Mouse (Mus musculus) liver, embryonic 16.5 days (tissue): ENCODE data around the gene Wipi1. TPM values are rescaled to one million over a fixed set of nuclear protein-coding genes. Genes with fewer than 3 reads are reported as not detected.

Experiments
- ATAC-seq: fragments of 200-750 bp; cut with Nextera tagmentation; 2 replicates; pipeline ENCODE4 v1.8.0; 2017; ENCODE audit warnings: low read depth, mild to moderate bottlenecking, moderate number of reproducible peaks, moderate library complexity
- H3K27ac ChIP-seq: fragments of 300-500 bp; sonication (generic); 2 replicates; pipeline ENCODE4 v1.5.1; 2014; ENCODE audit warnings: mild to moderate bottlenecking, low read length
- H3K27me3 ChIP-seq: fragments of 300-500 bp; sonication (generic); 2 replicates; pipeline ENCODE4 v1.6.1; 2014; ENCODE audit warnings: low read depth, low read length, mixed read lengths; ENCODE audit not compliant: control insufficient read depth, insufficient read depth
- H3K36me3 ChIP-seq: fragments of 300-500 bp; sonication (generic); 2 replicates; pipeline ENCODE4 v1.6.1; 2014; ENCODE audit warnings: mild to moderate bottlenecking; ENCODE audit not compliant: control insufficient read depth, insufficient read depth
- H3K4me1 ChIP-seq: fragments of 300-500 bp; sonication (generic); 2 replicates; pipeline ENCODE4 v1.6.1; 2014; ENCODE audit warnings: low read depth, low read length, mixed read lengths; ENCODE audit not compliant: control insufficient read depth
- H3K4me2 ChIP-seq: fragments of 300-500 bp; sonication (generic); 2 replicates; pipeline ENCODE4 v1.6.1; 2014; ENCODE audit warnings: low read depth, low read length, mixed read lengths
- H3K4me3 ChIP-seq: fragments of 300-500 bp; sonication (generic); 2 replicates; pipeline ENCODE4 v1.5.1; 2014; ENCODE audit warnings: low read depth, mild to moderate bottlenecking, low read length
- H3K9ac ChIP-seq: fragments of 300-500 bp; sonication (generic); 2 replicates; pipeline ENCODE4 v1.6.1; 2014; ENCODE audit warnings: low read depth, low read length
- H3K9me3 ChIP-seq: fragments of 300-500 bp; sonication (generic); replicated peaks from 2 replicates; pipeline ENCODE4 v1.6.1; 2016; ENCODE audit warnings: low read length; ENCODE audit not compliant: control insufficient read depth
- WGBS: fragments of 180-500 bp; shearing (Covaris S2); extraction: QIAGEN DNeasy Blood & Tissue Kit; methylation state at CpG from one replicate; pipeline ENCODE4 v1.1.7; 2014; ENCODE audit not compliant: insufficient replicate concordance; 5-methylcytosine and 5-hydroxymethylcytosine counted together
- polyA plus RNA-seq: library from polyadenylated mRNA; unstranded; fragments of >200 nt; fragmentation: Nextera tagmentation; extraction: Ambion mirVana; gene quantifications from 2 replicates; pipeline ENCODE4 v1.2.1, GENCODE M21; 2015

Gene Wipi1
- polyA plus RNA-seq, 1 experiment from 2014 or later = 24.0 TPM

DNA sequence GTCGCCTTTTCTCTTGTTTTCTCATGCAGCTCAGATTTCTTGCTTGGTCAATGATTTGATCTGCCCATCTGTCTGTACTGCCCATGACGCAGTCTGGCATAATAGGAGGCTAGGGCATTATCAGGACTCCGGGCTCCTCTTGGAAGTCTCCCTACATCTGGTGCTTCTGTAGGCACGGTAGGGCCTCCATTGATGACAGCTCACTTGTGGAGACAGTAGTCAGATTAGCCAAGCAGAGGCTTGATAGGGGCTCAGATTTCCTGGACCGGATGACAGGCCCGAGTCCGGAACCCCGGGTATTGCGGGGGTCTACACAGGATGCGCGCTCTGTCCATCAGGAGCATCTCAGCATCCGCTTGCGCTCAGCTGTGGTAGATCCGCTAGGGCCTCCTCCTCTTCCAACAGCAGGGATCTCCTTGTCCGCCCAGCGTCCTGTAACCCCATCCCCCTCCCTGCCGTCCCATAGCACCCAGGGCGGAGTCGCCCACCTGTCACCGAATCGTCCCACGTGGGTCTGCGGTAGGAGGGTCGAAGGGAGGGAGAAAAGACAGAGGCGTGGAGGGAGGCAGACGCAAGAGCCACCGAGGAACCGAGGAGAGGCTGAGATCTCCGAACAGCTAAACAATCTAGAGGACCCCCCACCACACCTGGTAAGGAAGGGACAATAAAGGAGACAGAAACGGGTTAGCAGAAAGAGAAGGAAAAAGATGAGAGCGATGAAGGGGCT lies 38.4 kb upstream of the Wipi1 start:
- peaks cover 3% of the 10 kb centered on the region; the same call in 1 of the 2 replicates for H3K27me3 ChIP-seq
- peak; percentile 28 for ATAC-seq
- H3K27ac ChIP-seq = 0 out of 2 replicates have a peak overlapping the region, but pooled peaks have one; percentile 27
- H3K36me3 ChIP-seq = peaks cover 6% of the 10 kb centered on the region; the same call in 1 of the 2 replicates
- peak overlapping the region; percentile 96 for H3K4me2 ChIP-seq
- H3K4me3 ChIP-seq = peak overlapping the region; percentile 85
- H3K9ac ChIP-seq = peak overlapping the region; percentile 36
- WGBS = 2% methylated on average over 31 of the region's 31 CpGs
- no peaks in the 10 kb centered on the region for H3K9me3 ChIP-seq
- H3K4me1 ChIP-seq = peaks cover 30% of the 10 kb centered on the region

DNA sequence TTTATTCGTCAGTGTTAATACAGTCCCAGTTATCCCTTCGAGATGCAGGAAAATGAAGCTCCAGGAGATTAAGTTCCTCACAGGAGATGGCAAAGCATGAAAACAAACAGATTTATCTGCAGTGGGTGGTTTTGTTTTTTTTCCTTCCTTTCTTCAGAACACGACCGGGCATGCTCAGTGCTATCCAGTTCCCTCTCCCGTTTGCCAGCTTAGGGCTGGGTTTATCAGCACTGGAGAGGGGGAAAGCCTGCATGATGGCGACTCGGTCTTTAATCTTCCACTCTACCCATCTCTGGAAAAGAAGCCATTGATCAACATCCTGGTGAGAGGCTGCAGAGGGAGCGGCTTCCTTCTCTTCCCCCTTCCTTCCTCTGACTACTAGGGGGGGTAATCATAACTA lies 37.4 kb upstream of the Wipi1 start, which contains the start of gene Prkar1a:
TSS of gene Prkar1a (plus strand) at position 200 of the 400 bp plus-strand sequence.
- Histone ChIP-seq H3K27me3 (peaks cover 3% of the 10 kb centered on the region; the same call in 1 of the 2 replicates), H3K9me3 (no peaks in the 10 kb centered on the region), H3K4me3 (peak within 1 kb of the TSS; percentile 85), H3K9ac (peak within 1 kb of the TSS; percentile 36), H3K27ac (no peak within 1 kb of the TSS), H3K36me3 (peaks cover 3% of the 10 kb centered on the region; the same call in 1 of the 2 replicates), H3K4me2 (peak within 1 kb of the TSS; percentile 96), H3K4me1 (peaks cover 29% of the 10 kb centered on the region)
- WGBS = 6% methylated on average over 8 of the region's 8 CpGs
- no peak for ATAC-seq

DNA sequence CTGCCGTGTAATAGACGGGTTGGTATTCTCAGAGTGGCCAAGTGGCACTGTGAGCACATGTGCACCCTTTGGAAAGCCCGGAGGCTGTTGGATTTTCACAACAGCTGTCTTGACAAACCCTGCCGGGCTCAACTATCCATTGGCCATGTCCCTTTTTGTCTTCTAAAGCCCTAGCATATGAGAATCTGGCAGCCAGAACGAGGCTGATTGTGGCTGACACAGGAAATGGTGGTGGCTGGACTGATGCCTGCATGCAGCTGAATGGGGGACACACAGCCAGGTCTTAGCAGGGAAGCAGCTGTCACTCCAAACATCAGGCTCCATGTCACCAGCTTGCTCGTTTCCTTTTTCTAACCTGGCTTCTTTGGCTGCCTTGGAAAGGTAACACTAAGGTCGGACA lies 36.7 kb upstream of the Wipi1 start:
- Histone ChIP-seq H3K27ac (no peak overlapping the region), H3K4me1 (peaks cover 29% of the 10 kb centered on the region), H3K36me3 (no peaks in the 10 kb centered on the region), H3K9ac (no peak overlapping the region), H3K9me3 (no peaks in the 10 kb centered on the region), H3K4me3 (no peak overlapping the region), H3K4me2 (no peak overlapping the region), H3K27me3 (peaks cover 3% of the 10 kb centered on the region; the same call in 1 of the 2 replicates)
- ATAC-seq = no peak
- WGBS = 18% methylated on average over 7 of the region's 7 CpGs

DNA sequence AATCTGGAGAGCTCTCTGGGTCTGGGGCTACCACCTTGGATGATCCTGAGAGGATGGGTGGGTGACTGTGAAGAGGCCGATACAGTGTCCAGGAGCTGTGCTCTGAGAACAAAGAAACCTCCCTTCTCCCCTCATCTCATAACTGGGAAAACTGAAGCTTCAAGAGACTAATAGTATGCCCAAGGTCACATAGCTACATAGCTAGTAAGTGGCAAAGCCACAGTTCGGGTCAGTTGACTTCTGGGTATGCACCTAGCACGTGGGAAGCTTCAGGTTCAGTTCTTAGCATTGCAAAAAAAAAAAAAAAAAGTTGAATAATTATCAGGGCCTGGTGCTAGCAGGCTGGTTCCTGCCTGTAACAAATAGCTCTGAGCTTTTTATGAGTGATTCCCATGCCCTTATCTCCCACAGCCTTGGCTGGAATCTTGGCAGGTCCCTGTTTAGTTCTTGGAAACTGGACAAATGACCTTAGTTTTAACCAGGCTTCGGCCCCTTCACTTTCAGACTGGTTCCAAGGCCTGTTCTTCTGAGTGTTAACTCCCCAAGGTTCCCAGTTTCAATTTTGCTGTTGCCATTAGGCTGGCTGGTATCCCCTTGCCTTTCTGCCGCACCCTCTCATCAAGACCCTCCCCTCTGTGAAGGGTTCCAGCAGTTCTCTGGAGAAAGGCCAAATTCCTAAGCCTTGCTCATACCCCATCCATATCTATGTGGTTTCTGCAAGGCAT lies 29.9 kb upstream of the Wipi1 start:
- Histone ChIP-seq H3K27ac (no peak overlapping the region), H3K9me3 (no peaks in the 10 kb centered on the region), H3K4me2 (no peak overlapping the region), H3K36me3 (no peaks in the 10 kb centered on the region), H3K9ac (no peak overlapping the region), H3K4me3 (no peak overlapping the region), H3K4me1 (no peaks in the 10 kb centered on the region), H3K27me3 (no peaks in the 10 kb centered on the region)
- ATAC-seq = no peak
- WGBS = 66% methylated on average over 5 of the region's 5 CpGs

DNA sequence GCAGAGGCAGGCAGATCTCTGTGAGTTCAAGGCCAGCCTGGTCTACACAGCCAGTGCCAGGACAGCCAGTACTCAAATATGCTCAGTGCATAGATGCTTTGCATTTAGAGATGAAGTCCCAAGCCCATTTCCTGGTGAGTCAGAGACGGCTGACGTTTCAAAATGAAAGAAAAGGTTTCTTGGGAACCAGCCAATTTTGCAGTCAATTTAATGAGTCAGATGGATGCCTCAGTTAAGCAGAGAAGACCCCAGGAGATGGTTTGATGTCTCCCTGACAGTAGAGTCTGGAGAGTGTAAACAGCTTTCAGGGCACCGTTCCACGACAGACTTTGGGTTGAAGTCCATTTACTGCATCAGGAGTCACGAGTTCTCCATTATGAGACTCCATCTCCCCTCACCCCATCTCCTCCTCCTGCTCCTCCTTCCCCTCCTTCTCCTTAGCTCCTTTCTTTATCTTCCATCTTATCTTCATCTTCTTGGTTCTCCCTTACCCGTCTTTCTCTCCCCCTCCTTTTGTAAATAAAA lies 24.2 kb upstream of the Wipi1 start:
- WGBS = 58% methylated on average over 6 of the region's 6 CpGs
- no peak for ATAC-seq
- H3K4me2 ChIP-seq = no peak overlapping the region
- no peaks in the 10 kb centered on the region for H3K36me3 ChIP-seq
- H3K9me3 ChIP-seq = no peaks in the 10 kb centered on the region
- H3K9ac ChIP-seq = no peak overlapping the region
- no peak overlapping the region for H3K27ac ChIP-seq
- no peaks in the 10 kb centered on the region for H3K4me1 ChIP-seq
- H3K27me3 ChIP-seq = no peaks in the 10 kb centered on the region
- no peak overlapping the region for H3K4me3 ChIP-seq

DNA sequence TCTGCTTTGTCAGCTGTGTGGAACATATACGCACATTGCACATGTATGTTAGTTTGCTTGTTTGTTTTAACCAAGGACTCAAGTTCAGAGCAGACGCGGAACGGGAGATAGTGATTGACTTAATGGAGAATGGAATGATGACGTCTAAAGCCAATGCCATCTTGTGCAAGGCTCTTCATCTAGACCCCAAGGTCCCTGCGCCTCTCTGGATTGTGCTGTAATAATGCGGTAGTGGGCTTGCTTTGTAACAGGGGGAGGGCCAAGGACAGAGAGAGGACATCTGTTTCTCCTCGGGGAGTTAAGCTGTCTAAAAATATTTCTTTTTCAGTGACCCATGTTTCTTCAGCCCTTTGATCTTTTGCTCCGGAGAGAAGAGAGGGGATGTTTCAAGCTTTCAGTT lies 23.2 kb upstream of the Wipi1 start:
- no peak overlapping the region for H3K4me3 ChIP-seq
- H3K4me2 ChIP-seq = no peak overlapping the region
- H3K36me3 ChIP-seq = no peaks in the 10 kb centered on the region
- no peaks in the 10 kb centered on the region for H3K4me1 ChIP-seq
- 70% methylated on average over 9 of the region's 9 CpGs for WGBS
- no peak overlapping the region for H3K27ac ChIP-seq
- H3K9me3 ChIP-seq = no peaks in the 10 kb centered on the region
- H3K27me3 ChIP-seq = no peaks in the 10 kb centered on the region
- no peak overlapping the region for H3K9ac ChIP-seq
- ATAC-seq = no peak

DNA sequence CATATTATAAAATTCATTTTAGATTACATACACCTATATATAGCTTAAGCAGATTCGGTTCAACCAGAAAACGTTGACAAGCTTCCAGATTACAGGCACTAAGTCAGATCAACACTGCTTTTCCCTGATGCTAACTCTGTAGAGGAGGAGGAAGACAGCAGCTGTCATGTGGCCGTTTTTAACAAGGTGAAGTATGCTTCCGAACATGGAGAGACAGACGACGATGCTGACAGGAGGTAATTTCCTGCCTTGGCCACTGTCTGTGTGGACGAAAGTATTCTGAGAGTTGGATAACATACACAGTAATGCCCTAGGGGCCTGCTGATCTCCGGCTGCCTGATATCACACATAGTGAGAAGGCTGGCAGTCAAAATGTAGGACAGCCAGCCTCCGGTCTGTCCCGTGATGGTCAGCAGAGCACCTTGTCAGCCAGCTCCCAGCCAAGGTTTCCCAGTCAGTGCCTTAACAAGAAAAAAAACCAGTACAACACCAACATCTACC lies 17.3 kb upstream of the Wipi1 start:
- WGBS = 59% methylated on average over 10 of the region's 10 CpGs
- Histone ChIP-seq H3K4me2 (no peak overlapping the region), H3K4me3 (no peak overlapping the region), H3K36me3 (no peaks in the 10 kb centered on the region), H3K4me1 (peaks cover 4% of the 10 kb centered on the region), H3K27ac (no peak overlapping the region), H3K27me3 (no peaks in the 10 kb centered on the region), H3K9me3 (no peaks in the 10 kb centered on the region), H3K9ac (no peak overlapping the region)
- no peak for ATAC-seq

DNA sequence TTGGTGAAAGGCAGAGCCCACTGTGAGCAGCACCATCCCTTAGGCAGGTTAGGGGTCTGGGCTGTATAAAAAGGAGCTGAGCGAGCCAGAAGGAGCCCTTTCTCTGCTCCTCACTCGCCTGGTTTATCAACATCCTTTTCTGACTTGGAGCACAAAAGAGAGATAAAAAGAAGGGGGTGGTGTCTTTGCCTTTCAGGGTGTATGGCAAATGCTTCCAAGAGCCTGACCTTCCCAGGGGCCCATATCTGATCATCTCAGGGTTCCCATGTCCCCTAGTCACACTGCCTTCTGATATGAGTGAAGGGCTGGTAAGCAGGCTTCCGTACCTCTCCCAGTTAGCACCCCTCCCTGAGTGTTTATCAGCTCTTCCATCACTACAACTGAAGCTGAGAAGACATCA lies 16.3 kb upstream of the Wipi1 start:
- Histone ChIP-seq H3K27ac (no peak overlapping the region), H3K4me3 (no peak overlapping the region), H3K4me1 (peaks cover 4% of the 10 kb centered on the region), H3K36me3 (no peaks in the 10 kb centered on the region), H3K9ac (no peak overlapping the region), H3K27me3 (no peaks in the 10 kb centered on the region), H3K4me2 (no peak overlapping the region), H3K9me3 (no peaks in the 10 kb centered on the region)
- 25% methylated on average over 3 of the region's 3 CpGs for WGBS
- ATAC-seq = peak; percentile 48

DNA sequence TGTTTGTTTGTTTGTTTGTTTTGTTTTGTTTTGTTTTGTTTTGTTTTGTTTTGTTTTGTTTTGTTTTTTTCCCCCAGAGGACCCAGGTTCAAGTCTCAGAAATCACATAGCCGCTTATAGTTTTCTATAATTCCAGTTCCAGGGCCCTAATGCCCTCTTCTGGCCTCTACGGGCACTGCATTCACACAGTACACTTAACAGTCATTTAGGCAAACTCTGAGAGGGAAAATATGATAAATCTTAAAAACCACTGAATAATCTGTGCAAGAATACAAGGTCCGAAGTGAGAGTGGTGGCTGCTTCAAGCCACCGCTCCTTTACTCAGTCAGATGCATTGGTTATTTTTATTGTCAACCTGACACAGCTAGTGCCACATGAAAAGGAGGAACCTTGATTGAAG lies 15.9 kb upstream of the Wipi1 start:
- no peak overlapping the region for H3K4me2 ChIP-seq
- WGBS = 65% methylated on average over 4 of the region's 4 CpGs

More for the DNA sequence above, 15.9 kb upstream of the Wipi1 start:
- Histone ChIP-seq H3K36me3 (no peaks in the 10 kb centered on the region), H3K9me3 (no peaks in the 10 kb centered on the region), H3K4me3 (no peak overlapping the region), H3K27ac (no peak overlapping the region), H3K4me1 (peaks cover 5% of the 10 kb centered on the region), H3K9ac (no peak overlapping the region), H3K27me3 (no peaks in the 10 kb centered on the region)
- ATAC-seq = no peak
